In the genomic region with DNA sequence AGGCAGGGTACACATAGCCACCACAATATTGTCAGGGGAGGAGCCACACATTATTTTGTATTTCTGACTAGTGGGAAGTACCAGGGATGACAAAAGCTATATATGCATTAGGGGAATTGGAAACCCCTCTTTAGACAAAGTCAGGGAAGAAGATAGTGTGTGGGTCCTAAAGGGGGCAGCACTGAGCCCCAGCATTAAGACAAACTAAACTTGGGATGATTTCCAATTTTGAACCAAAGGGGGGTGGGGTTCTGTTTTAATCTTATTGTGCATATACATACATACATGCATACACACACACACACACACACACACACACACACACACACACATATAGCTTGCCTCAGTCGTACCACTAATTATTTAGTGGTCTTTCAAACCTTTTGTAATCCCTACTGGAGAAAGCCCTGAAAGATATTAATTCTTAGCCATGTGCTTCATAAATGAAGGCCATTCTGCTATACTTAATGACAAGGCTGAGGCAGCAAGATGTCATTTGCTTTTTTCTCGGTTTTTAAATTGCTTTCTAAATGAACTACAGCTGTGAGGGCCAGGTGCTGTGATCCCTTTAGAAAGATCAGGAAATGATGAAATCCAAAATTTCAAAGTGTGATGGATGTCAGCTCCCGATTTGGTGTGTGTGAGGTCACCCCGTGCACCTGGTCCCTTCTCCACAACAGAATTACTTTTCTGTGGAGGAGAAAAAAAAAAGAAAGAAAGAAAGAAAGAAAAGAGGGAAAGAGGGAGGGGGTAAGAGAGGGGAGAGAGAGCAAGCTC, we compare ENCODE assay signal across 13 mouse cellular contexts.
DNase-seq lines count a peak whose midpoint lies in the region; ATAC-seq and TF ChIP-seq lines count a peak whose summit lies in the region.
"Had no signal": no experiment of that assay in that cellular context is flagged by ENCODE, and none has a peak within 500 bp of the region (broad histone marks: within the 10 kb centered on the region; RNA-seq: fewer than 3 reads in every experiment).

No protein-coding gene starts in this region.

- H3K9me3 ChIP-seq in forebrain, embryonic 13.5 days (replicated peaks) = no peaks in the 10 kb centered on the region
- no peaks in the 10 kb centered on the region for H3K9me3 ChIP-seq in forebrain, embryonic 12.5 days
- no peaks in the 10 kb centered on the region for H3K9me3 ChIP-seq in lung, embryonic 14.5 days (ENCODE audit: low read depth, low read length)
- H3K9me3 ChIP-seq in limb, embryonic 14.5 days (ENCODE audit: control insufficient read depth, low read length) = no peaks in the 10 kb centered on the region
- H3K9me3 ChIP-seq: embryonic facial prominence, embryonic 12.5 days; stomach, embryonic 15.5 days had no signal

- H3K4me3 ChIP-seq in forebrain, embryonic 13.5 days = no peak overlapping the region
- H3K4me3 ChIP-seq in forebrain, embryonic 12.5 days (replicated peaks) = no peak overlapping the region
- no peak overlapping the region for H3K4me3 ChIP-seq in lung, embryonic 14.5 days (ENCODE audit: low read depth, low read length)
- H3K4me3 ChIP-seq in limb, embryonic 14.5 days (replicated peaks; ENCODE audit: low read length) = no peak overlapping the region
- H3K4me3 ChIP-seq: embryonic facial prominence, embryonic 12.5 days; stomach, embryonic 15.5 days had no signal

- H3K9ac ChIP-seq in forebrain, embryonic 13.5 days = no peak overlapping the region
- no peak overlapping the region for H3K9ac ChIP-seq in forebrain, embryonic 12.5 days
- H3K9ac ChIP-seq in lung, embryonic 14.5 days = no peak overlapping the region
- no peak overlapping the region for H3K9ac ChIP-seq in limb, embryonic 14.5 days (ENCODE audit: low read depth, low read length, severe bottlenecking)
- H3K9ac ChIP-seq: embryonic facial prominence, embryonic 12.5 days; stomach, embryonic 15.5 days had no signal

- peak; percentile 16; the same call in 1 of the 2 replicates for ATAC-seq in forebrain, embryonic 13.5 days
- no peak for ATAC-seq in forebrain, embryonic 12.5 days (ENCODE audit: low FRiP score)
- no peak for ATAC-seq in lung, embryonic 14.5 days (ENCODE audit: insufficient read depth)
- no peak for ATAC-seq in limb, embryonic 14.5 days (ENCODE audit: low FRiP score, low read depth)
- ATAC-seq: intestine, embryonic 16.5 days had no signal

- H3K27ac ChIP-seq in forebrain, embryonic 13.5 days = no peak overlapping the region; the same call in 1 of the 2 replicates
- H3K27ac ChIP-seq in forebrain, embryonic 12.5 days = no peak overlapping the region
- H3K27ac ChIP-seq in lung, embryonic 14.5 days (ENCODE audit: low read depth) = no peak overlapping the region
- H3K27ac ChIP-seq in limb, embryonic 14.5 days (replicated peaks; ENCODE audit: low read depth, low read length) = no peak overlapping the region
- H3K27ac ChIP-seq: embryonic facial prominence, embryonic 12.5 days; stomach, embryonic 15.5 days had no signal

- H3K4me1 ChIP-seq in forebrain, embryonic 13.5 days = peaks cover 9% of the 10 kb centered on the region; the same call in 1 of the 2 replicates
- H3K4me1 ChIP-seq in forebrain, embryonic 12.5 days = peaks cover 3% of the 10 kb centered on the region
- no peaks in the 10 kb centered on the region for H3K4me1 ChIP-seq in lung, embryonic 14.5 days (ENCODE audit: insufficient read depth)
- H3K4me1 ChIP-seq in limb, embryonic 14.5 days (ENCODE audit: control insufficient read depth, insufficient read depth, low read length) = no peaks in the 10 kb centered on the region
- H3K4me1 ChIP-seq: embryonic facial prominence, embryonic 12.5 days; stomach, embryonic 15.5 days had no signal

- intact Hi-C loops in heart, postnatal 36 days (cut with DNase I) = no loop called here

- H3K4me2 ChIP-seq in forebrain, embryonic 13.5 days = no peak overlapping the region
- no peak overlapping the region for H3K4me2 ChIP-seq in forebrain, embryonic 12.5 days
- no peak overlapping the region for H3K4me2 ChIP-seq in lung, embryonic 14.5 days
- no peak overlapping the region for H3K4me2 ChIP-seq in limb, embryonic 14.5 days (replicated peaks; ENCODE audit: low read depth, low read length, severe bottlenecking)
- H3K4me2 ChIP-seq: embryonic facial prominence, embryonic 12.5 days; stomach, embryonic 15.5 days had no signal

- no peak for TF ChIP-seq POLR2A in limb, embryonic 14.5 days (IDR thresholded peaks at IDR 0.05; ENCODE audit: borderline replicate concordance, extremely low read depth, insufficient read depth, insufficient read length)

- DNase-seq in lung, embryonic 14.5 days = no peak
- DNase-seq in lung, postnatal 25 days (ENCODE audit: low spot score) = no peak
- peak; percentile 27 for DNase-seq in brain, adult 2 months (ENCODE audit: low read depth, low spot score)
- DNase-seq in limb, embryonic 14.5 days (ENCODE audit: low spot score) = peak; percentile 52
- no peak for DNase-seq in urinary bladder, postnatal 25 days (ENCODE audit: low spot score)
- no peak for DNase-seq in heart, postnatal 36 days
- DNase-seq: cerebellum, adult 11 months; left cerebral cortex, postnatal 4 days had no signal

- peak; percentile 23; the same call in 1 of the 2 replicates for TF ChIP-seq CTCF in lung, embryonic 14.5 days (IDR thresholded peaks at IDR 0.05; ENCODE audit: low read depth)

- H3K36me3 ChIP-seq in forebrain, embryonic 13.5 days (ENCODE audit: poor library complexity, severe bottlenecking) = no peaks in the 10 kb centered on the region
- no peaks in the 10 kb centered on the region for H3K36me3 ChIP-seq in forebrain, embryonic 12.5 days (replicated peaks)
- H3K36me3 ChIP-seq in lung, embryonic 14.5 days (ENCODE audit: insufficient read depth) = no peaks in the 10 kb centered on the region
- H3K36me3 ChIP-seq in limb, embryonic 14.5 days (ENCODE audit: control insufficient read depth, insufficient read depth, low read length) = no peaks in the 10 kb centered on the region
- H3K36me3 ChIP-seq: embryonic facial prominence, embryonic 12.5 days; stomach, embryonic 15.5 days had no signal

- 46% methylated on average over 4 of the region's 4 CpGs for WGBS in forebrain, embryonic 13.5 days
- 52% methylated on average over 4 of the region's 4 CpGs for WGBS in forebrain, embryonic 12.5 days
- WGBS in lung, embryonic 14.5 days = 52% methylated on average over 4 of the region's 4 CpGs
- WGBS in limb, embryonic 14.5 days = 16% methylated on average over 4 of the region's 4 CpGs

- H3K27me3 ChIP-seq in forebrain, embryonic 13.5 days = no peaks in the 10 kb centered on the region
- H3K27me3 ChIP-seq in forebrain, embryonic 12.5 days = no peaks in the 10 kb centered on the region
- H3K27me3 ChIP-seq in lung, embryonic 14.5 days (ENCODE audit: insufficient read depth, low read length) = no peaks in the 10 kb centered on the region
- no peaks in the 10 kb centered on the region for H3K27me3 ChIP-seq in limb, embryonic 14.5 days (ENCODE audit: control insufficient read depth, insufficient read depth, low read length)
- H3K27me3 ChIP-seq: embryonic facial prominence, embryonic 12.5 days; stomach, embryonic 15.5 days had no signal

Comparison
In these comparisons a context has a peak if more than half of its experiments do, and no peak if none do; other contexts are left out.
1. DNase-seq: peak in brain, adult 2 months (single experiment) and limb, embryonic 14.5 days (single experiment); none in lung, embryonic 14.5 days (single experiment), lung, postnatal 25 days (single experiment), urinary bladder, postnatal 25 days (single experiment) and heart, postnatal 36 days (0 of 2).